Mouse (Mus musculus): ENCODE measurements around the gene Qsox1.

Gene Qsox1

DNA sequence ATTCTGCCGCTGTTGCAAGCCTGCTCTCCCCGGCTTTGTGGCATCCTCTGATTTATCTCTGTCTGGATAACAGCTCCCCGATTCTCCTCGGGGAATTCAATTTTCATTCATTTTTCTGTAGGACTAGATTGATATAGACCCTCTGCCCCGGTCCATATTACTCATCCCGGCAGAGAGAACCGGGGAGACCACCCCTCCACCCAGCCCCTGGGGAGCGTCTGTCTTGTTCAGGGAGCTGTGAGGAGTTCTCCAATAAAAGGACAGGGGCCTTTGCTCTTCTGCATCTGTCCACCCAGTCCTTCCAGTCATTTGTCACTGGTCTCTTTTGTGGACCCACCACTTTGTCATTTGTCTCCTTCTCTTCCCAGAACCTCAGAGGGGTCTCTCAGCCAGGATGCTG is 65.7 kb downstream of the Qsox1 start:
- no peak for DNase-seq (ENCODE audit: low spot score)

DNA sequence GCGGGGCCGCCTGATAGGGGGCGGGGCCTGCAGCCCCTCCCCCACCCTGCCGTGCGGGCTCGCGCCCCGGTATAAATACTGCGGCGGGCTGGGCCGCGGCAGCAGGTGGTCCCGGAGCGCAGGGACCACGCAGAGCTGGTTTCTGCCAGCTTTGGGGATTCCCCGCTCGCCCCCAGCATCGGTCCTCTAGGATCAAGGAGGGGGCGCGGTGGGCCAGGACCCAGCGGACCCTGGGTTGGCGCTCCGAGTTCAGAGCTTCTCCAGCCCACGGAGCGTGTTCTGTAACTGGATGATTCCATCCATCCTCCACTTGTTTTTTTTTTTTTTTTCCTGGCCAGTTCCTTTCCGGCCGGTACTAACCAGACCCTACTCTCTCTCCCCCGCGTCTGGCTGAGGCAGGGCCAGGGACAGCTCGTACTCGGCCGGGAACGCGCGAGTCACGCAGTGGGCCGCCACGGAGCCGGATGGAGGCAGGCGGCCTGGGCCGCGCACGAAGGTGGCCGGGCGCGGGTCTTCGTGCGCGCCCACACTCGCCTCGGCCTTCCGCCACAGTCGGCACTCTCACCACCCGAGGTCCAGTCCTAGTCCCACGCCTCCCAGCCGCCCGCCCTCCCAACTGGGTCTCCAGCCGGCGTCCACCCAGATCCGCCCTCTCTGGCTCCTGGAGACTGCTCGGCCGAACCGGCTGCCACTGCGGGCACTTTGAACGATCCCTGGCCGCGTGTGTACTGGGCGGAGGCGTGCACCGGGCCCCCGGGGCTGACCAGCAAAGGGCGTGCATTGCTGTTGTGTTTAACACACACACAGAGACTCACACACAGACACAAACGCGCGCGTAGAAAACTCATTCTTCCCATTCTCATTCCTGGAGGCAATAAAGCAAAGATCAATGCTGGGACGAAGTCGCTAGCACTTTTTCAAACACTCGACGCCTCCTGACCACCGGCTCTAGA is 70.0 kb downstream of the Qsox1 start:
- no peak for DNase-seq (ENCODE audit: low spot score)

DNA sequence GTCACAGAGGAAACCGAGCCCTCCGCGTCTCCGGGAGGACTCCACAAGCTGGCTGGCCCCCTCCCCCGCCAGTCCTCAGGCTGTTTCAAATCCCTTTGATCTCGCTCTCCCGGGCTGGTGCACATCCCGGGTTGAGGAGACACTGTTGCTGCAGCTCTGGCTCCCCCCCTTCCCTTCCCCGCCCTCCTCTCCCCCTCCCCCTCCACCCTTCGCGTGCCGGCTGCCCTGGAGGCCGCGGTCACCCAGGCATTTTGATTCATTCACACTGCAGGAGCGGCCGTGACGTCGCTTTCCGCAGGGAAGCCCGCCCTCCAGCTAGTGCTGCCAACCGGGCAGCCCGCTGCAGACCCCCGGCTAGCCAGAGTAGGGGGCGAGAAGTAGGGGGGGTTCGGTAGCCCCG is 70.7 kb downstream of the Qsox1 start:
- DNase-seq (ENCODE audit: low spot score) = no peak

DNA sequence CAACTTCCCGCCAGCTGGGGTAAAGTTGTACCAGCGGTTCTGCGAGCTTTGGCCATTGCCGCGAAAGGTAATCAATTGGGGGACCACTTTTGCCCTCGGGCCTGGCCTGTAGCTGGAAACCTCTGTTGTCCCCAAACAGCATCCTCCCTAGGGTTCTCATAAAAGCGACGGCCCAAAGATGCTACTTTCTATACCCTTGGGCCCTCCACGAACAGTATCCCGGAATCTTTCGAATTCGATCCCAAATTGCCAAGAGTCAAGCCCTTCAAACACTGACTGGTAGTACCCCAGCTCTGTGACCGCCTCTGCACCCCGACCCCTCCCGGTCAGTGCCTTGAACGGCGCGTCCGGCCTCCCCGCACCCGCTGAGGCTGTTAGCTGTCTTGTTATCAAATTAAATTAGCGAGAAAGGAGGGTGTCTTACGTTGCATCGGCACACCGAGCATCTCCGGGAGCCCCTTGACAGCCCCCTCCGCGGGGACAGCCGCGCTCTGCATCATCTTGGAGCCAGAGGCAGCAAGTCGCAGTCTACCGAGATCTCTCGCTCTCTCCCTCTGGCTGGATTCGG is 71.2 kb downstream of the Qsox1 start:
- DNase-seq (ENCODE audit: low spot score) = no peak

- DNase-seq (ENCODE audit: low spot score) = no peak
Observed at GRCm38 (mm10) chr1:155740622-155741377, 71.9 kb downstream of the Qsox1 start.

DNA sequence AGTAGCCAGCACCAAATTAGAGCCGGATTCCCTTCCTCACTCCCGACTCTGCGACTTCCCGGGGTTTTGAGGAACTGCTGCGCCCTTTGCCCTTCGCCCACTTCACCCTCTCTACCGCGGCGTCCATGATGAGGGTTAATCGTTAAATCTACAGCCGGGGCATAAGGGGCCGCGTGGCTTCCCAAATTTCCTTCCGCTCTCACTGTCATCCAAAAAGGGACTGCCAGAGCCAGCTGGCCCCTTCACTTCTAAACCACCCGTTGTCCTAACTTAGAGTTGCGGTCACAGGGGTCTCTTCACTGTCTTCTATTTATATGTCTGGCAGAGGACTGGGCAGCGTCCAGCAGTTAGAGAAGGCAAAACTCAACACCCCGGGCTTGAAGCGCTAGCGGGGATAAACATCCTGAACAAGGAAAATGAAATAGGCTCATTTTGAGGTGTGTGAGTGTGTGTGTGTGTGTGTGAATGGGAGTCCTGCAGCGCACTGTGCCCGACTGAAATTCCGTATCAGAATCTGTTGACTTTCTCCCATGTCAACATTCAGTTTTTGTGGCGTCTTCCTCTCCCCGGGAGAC is 74.8 kb downstream of the Qsox1 start:
- no peak for DNase-seq (ENCODE audit: low spot score)

- no peak for DNase-seq (ENCODE audit: low spot score)
Observed at GRCm38 (mm10) chr1:155737017-155737808, 75.5 kb downstream of the Qsox1 start.

DNA sequence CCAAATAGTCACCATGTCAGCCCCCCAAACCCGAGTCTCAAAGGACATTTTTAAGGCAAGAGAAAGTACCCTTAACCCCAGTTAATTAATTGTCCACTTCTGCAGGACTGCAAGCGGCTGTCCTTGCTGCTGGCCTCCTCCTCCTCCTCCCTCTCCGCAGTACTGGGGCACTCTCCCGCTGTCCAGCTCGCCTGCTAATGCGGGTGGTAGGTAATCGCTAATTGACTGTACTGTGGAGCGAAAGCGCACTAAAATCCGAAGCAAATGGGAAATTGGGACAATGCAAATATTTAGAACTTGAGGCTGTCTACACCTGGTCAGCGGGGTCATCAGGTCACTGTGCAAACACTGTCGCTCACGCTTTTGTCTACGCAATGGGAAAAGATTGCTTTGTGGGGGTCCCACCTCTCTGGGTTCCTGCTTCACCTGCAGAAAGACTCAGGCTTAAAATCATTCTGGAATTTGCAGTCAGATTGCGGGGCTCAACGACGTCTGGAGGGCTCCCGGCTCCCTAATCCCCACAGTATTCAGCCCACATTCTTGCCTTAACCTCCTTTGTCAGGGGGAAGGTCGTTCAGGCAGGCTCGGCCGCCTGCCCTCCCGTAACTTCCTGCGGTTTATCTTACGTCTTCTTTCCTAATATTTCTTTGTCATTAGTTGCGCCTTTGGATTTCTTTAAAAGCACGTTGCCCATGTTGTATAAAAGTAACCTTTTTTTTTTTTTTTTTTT is 76.4 kb downstream of the Qsox1 start:
- DNase-seq (ENCODE audit: low spot score) = no peak

GRCm38 (mm10) chr1:155731156-155731555 is 81.5 kb downstream of the Qsox1 start:
- DNase-seq (ENCODE audit: low spot score) = no peak

DNA sequence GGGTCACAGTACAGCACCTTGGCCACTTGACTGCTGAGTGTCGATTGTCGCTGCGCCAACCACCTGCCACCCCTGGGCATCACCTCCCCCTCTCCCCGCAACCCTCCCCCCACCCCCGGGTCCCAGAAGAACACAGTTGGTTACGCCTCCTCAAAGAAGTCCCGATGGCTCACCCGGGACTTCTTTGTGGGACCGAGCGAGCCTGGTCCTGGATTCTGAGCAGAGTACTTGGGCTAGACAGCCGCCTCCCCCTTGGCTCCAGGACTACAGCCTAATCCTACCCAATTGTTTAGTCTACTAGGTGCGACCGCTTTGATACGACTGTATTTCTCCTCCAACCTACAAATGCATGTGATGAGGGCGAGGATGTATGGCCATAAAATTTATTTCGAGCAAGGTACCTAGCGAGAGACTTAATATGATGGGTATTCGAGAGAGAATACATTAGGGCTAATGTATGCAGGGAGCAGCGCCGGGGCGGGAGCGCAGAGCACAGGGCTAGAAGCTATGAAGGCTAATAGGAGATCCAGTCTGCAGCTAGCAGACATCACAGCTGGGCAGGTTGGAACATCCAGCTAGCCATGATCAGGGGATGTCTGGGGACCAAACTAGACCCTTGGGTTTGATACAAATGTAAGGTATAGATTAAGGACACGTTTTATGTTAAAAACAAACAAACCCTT is 83.4 kb downstream of the Qsox1 start:
- no peak for DNase-seq (ENCODE audit: low spot score)

DNA sequence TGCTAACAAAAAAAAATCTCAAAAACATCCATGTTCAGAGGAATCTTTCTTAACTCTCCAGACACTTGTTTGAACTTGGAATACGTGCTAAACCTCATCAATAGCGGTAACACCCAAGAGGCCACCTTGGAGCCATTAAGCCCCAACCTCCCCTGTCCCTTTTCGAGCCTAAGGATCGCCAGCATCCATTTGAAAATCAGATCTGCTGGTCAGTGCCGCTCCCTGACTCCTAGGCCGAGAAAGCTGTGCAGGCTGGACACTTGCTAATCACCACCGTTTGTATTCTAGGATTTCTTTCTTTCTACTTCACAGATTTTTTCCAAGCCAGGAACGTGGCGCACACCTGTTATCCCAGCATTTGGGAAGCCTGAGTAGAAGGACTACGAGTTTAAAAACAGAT is 84.9 kb downstream of the Qsox1 start:
- DNase-seq (ENCODE audit: low spot score) = no peak

Data from ovary, postnatal 10 days (tissue).